Mouse (Mus musculus): ENCODE measurements around the gene Glyat. TPM values are rescaled to one million over a fixed set of nuclear protein-coding genes. Genes with fewer than 3 reads are reported as not detected.
A peak's percentile ranks its signal among the peaks of the same experiment; 100 is the strongest.
"Not testable (repeated sequence)": the region's sequence is repeated elsewhere in the genome, so short reads cannot be mapped to it uniquely, and the experiment has no call there.

Glyat gene
- 1 to 10 TPM; 1.7 to 6.2 TPM for total RNA-seq (2021)
- long read RNA-seq, experiment 1, partial matches to known transcripts = 0 of 3 reads
- long read RNA-seq, experiment 1, other reads (novel, unspliced or antisense) = 0 of 3 reads
- long read RNA-seq, experiment 2, partial matches to known transcripts = 0 of 4 reads
- long read RNA-seq, experiment 2, other reads (novel, unspliced or antisense) = 1 of 4 reads

GRCm38 (mm10) chr19:12633176-12633575 lies at the start of gene Glyat:
Gene Glyat, plus strand, starts transcription at chr19:12633308.
- DNase-seq (ENCODE audit: low spot score in 2 of 2) = no peak

GRCm38 (mm10) chr19:12585310-12585709 lies 47.8 kb upstream of the Glyat start:
- DNase-seq (ENCODE audit: low spot score in 2 of 2) = no peak

GRCm38 (mm10) chr19:12591908-12592307 lies 41.2 kb upstream of the Glyat start:
- peak in 1 of 2 experiments; percentile 20 for DNase-seq (ENCODE audit: low spot score in 2 of 2)

GRCm38 (mm10) chr19:12595135-12595529 lies 38.0 kb upstream of the Glyat start:
- no peak for DNase-seq (ENCODE audit: low spot score in 2 of 2)

GRCm38 (mm10) chr19:12595530-12596289 lies 37.4 kb upstream of the Glyat start:
- DNase-seq (ENCODE audit: low spot score in 2 of 2) = peak; percentile 5 to 30

GRCm38 (mm10) chr19:12596290-12597072 lies 36.6 kb upstream of the Glyat start:
- no peak for DNase-seq (ENCODE audit: low spot score in 2 of 2)

- DNase-seq (ENCODE audit: low spot score in 2 of 2) = no peak
Measured at GRCm38 (mm10) chr19:12597073-12597405, 36.1 kb upstream of the Glyat start.

GRCm38 (mm10) chr19:12598674-12599073 lies 34.4 kb upstream of the Glyat start:
- DNase-seq (ENCODE audit: low spot score in 2 of 2) = no peak

- DNase-seq (ENCODE audit: low spot score in 2 of 2) = no peak
Measured at GRCm38 (mm10) chr19:12599674-12600073, 33.4 kb upstream of the Glyat start, which contains the start of gene Gm4952. Gene Gm4952, plus strand, starts transcription at chr19:12599974.

- DNase-seq (ENCODE audit: low spot score in 2 of 2) = no peak
Measured at GRCm38 (mm10) chr19:12600684-12601480, 32.2 kb upstream of the Glyat start.

GRCm38 (mm10) chr19:12608336-12608735 lies 24.8 kb upstream of the Glyat start:
- DNase-seq (ENCODE audit: low spot score in 2 of 2) = no peak

- DNase-seq (ENCODE audit: low spot score in 2 of 2) = no peak
Measured at GRCm38 (mm10) chr19:12613646-12614045, 19.5 kb upstream of the Glyat start.

- no peak for DNase-seq (ENCODE audit: low spot score in 2 of 2)
Measured at GRCm38 (mm10) chr19:12634259-12634658, 1.2 kb downstream of the Glyat start.

GRCm38 (mm10) chr19:12634963-12635362 lies 1.9 kb downstream of the Glyat start:
- DNase-seq (ENCODE audit: low spot score in 2 of 2) = no peak

- DNase-seq (ENCODE audit: low spot score in 2 of 2) = no peak
Measured at GRCm38 (mm10) chr19:12636863-12637262, 3.8 kb downstream of the Glyat start.

- DNase-seq (ENCODE audit: low spot score in 2 of 2) = no peak
Measured at GRCm38 (mm10) chr19:12638049-12638448, 4.9 kb downstream of the Glyat start.

- DNase-seq (ENCODE audit: low spot score in 2 of 2) = no peak
Measured at GRCm38 (mm10) chr19:12649511-12649910, 16.4 kb downstream of the Glyat start.

- no peak for DNase-seq (ENCODE audit: low spot score in 2 of 2)
Measured at GRCm38 (mm10) chr19:12666156-12666555, 33.0 kb downstream of the Glyat start.

- DNase-seq (ENCODE audit: low spot score in 2 of 2) = not testable (repeated sequence)
Measured at GRCm38 (mm10) chr19:12668601-12669000, 35.5 kb downstream of the Glyat start.

GRCm38 (mm10) chr19:12670139-12670538 lies 37.0 kb downstream of the Glyat start, which contains the start of gene Olfr1442:
Gene Olfr1442, plus strand, starts transcription at chr19:12670439.
- no peak for DNase-seq (ENCODE audit: low spot score in 2 of 2)

GRCm38 (mm10) chr19:12671051-12671450 lies 37.9 kb downstream of the Glyat start:
- DNase-seq (ENCODE audit: low spot score in 2 of 2) = no peak
